Mouse (Mus musculus) liver, embryonic 12.5 days (tissue): Measurements from ENCODE around the gene Mipol1. TPM values are rescaled to one million over a fixed set of nuclear protein-coding genes. Genes with fewer than 3 reads are reported as not detected.
"Not testable (repeated sequence)": the region's sequence is repeated elsewhere in the genome, so short reads cannot be mapped to it uniquely, and the experiment has no call there.

Experiments
- ATAC-seq: fragments of 200-750 bp; cut with Nextera tagmentation; 2 replicates; pipeline ENCODE4 v1.8.0; 2017; ENCODE audit warnings: moderate number of reproducible peaks, mild to moderate bottlenecking, moderate library complexity
- H3K27ac ChIP-seq: fragments of 300-500 bp; sonication (generic); 2 replicates; pipeline ENCODE4 v1.5.1; 2016; ENCODE audit warnings: mild to moderate bottlenecking
- H3K27me3 ChIP-seq: fragments of 300-500 bp; sonication (generic); replicated peaks from 2 replicates; pipeline ENCODE4 v1.6.1; 2016; ENCODE audit warnings: mild to moderate bottlenecking, moderate library complexity
- H3K36me3 ChIP-seq: fragments of 300-500 bp; sonication (generic); 2 replicates; pipeline ENCODE4 v1.6.1; 2016; ENCODE audit warnings: mild to moderate bottlenecking, moderate library complexity
- H3K4me1 ChIP-seq: fragments of 300-500 bp; sonication (generic); 2 replicates; pipeline ENCODE4 v1.6.1; 2016
- H3K4me2 ChIP-seq: fragments of 300-500 bp; sonication (generic); 2 replicates; pipeline ENCODE4 v1.6.1; 2016; ENCODE audit warnings: mild to moderate bottlenecking, moderate library complexity
- H3K4me3 ChIP-seq: fragments of 300-500 bp; sonication (generic); 2 replicates; pipeline ENCODE4 v1.5.1; 2016; ENCODE audit warnings: mild to moderate bottlenecking, moderate library complexity
- H3K9ac ChIP-seq: fragments of 300-500 bp; sonication (generic); 2 replicates; pipeline ENCODE4 v1.6.1; 2016; ENCODE audit warnings: mild to moderate bottlenecking, moderate library complexity
- H3K9me3 ChIP-seq: fragments of 300-500 bp; sonication (generic); replicated peaks from 2 replicates; pipeline ENCODE4 v1.6.1; 2016; ENCODE audit warnings: mild to moderate bottlenecking, moderate library complexity
- WGBS: fragments of 180-500 bp; shearing (Covaris S2); methylation state at CpG from one replicate; pipeline ENCODE4 v1.1.7; 2016; ENCODE audit not compliant: insufficient replicate concordance; 5-methylcytosine and 5-hydroxymethylcytosine counted together
- polyA plus RNA-seq: library from polyadenylated mRNA; unstranded; fragments of >200 nt; fragmentation: Nextera tagmentation; extraction: Ambion mirVana; gene quantifications from 2 replicates; pipeline ENCODE4 v1.2.1, GENCODE M21; 2016

The Mipol1 gene
- polyA plus RNA-seq, 1 experiment from 2014 or later = 5.4 TPM

DNA sequence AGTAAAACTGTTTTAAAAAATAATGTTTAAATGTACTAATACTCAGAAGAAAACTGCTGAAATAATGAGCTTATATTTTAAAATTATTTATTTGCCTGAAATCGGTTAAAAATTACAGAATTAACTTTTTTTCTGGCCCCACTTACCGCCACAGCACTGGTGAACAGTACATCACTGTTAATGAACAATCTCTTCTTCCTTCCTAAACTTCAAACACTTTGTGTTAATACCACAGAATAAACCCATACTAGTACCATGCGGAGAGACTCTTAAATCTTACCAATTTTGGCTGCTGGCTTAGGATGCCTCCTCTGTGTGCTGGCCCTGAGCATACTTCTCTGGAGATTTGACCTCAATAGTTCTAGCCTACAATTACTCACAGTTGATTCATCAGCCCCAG, 28.3 kb upstream of the Mipol1 start:
- ATAC-seq = no peak
- no peak overlapping the region for H3K4me3 ChIP-seq
- no peaks in the 10 kb centered on the region for H3K36me3 ChIP-seq
- no peak overlapping the region for H3K9ac ChIP-seq
- 84% methylated on average over 3 of the region's 3 CpGs for WGBS
- no peak overlapping the region for H3K4me2 ChIP-seq
- no peak overlapping the region for H3K27ac ChIP-seq
- H3K4me1 ChIP-seq = peaks cover 22% of the 10 kb centered on the region
- H3K27me3 ChIP-seq = no peaks in the 10 kb centered on the region
- no peaks in the 10 kb centered on the region for H3K9me3 ChIP-seq

- no peak for ATAC-seq
- Histone ChIP-seq H3K27ac (no peak overlapping the region), H3K9me3 (no peaks in the 10 kb centered on the region), H3K9ac (no peak overlapping the region), H3K4me3 (no peak overlapping the region), H3K4me2 (no peak overlapping the region), H3K4me1 (peaks cover 9% of the 10 kb centered on the region), H3K36me3 (no peaks in the 10 kb centered on the region), H3K27me3 (no peaks in the 10 kb centered on the region)
- 70% methylated on average over 4 of the region's 4 CpGs for WGBS
Measured at GRCm38 (mm10) chr12:57204276-57204851, 25.9 kb upstream of the Mipol1 start.

DNA sequence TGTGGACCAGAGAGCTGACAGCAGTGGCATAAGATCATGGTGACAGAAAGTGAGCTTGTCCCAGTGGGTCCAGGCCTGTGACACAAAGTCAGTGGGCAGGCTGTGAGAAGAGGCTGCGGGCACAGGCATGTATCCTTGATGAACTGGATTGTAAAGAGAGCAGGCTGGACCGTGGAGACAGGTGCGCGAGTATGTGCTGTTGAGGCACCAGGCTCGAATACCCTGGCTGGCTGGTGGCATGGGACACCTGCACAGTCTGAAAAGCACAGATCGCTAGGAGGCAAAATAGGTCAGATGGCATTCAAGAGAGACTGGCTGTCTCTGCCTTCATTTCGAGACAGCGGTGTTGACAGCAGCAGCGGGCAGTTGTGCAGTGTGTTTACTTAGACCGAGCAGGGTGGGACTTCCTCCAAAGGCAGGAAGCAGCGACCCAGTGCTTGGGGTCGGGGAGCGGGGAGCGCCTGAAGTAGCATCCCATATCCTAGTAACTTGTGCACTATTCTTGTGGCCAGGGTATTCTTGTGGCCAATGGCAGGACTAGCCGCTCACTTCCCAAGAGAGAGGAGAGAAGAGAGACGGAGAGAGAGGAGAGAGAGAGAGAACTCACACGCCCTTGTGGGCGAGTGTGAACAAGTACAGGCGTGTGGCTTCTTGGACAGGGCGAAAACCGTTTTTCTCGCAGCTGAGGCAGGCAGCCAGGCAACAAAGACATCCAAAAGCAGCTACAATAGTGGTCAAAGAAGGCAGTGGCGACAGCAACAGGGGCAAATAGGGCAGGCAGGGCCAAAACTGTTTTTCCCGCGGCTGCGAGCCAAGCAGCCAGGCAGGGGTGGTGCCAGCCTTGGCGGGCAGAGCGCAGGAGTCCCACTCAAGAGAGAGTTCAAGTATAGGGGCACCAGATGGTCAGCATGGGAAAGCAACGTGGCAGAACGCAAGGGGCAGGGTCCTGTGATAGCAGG, 18.6 kb upstream of the Mipol1 start:
- Histone ChIP-seq H3K27me3 (no peaks in the 10 kb centered on the region), H3K9ac (peak overlapping the region; percentile 69), H3K4me1 (peaks cover 13% of the 10 kb centered on the region), H3K4me3 (peak overlapping the region; percentile 68), H3K27ac (peak overlapping the region; percentile 38), H3K9me3 (no peaks in the 10 kb centered on the region), H3K4me2 (peak overlapping the region; percentile 73), H3K36me3 (no peaks in the 10 kb centered on the region)
- peak; percentile 84 for ATAC-seq
- 8% methylated on average over 30 of the region's 30 CpGs for WGBS

DNA sequence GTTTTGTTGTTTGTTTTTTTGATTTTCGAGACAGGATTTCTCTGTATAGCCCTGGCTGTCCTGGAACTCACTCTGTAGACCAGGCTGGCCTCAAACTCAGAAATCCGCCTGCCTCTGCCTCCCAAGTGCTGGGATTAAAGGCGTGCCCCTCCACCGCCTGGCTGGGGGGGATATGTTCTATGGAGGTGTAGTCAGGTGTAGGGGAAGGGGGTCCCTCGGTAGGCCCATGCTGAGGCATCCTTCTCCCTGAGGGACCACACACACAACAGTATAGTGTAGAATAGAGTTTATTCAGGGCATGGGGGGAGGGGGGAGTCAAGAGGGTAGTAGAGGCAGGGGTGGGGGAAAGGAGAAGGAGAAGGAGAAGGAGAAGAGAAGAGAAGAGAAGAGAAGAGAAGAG, 17.8 kb upstream of the Mipol1 start:
- not testable (repeated sequence) for H3K27me3 ChIP-seq, H3K4me3 ChIP-seq, ATAC-seq, H3K9me3 ChIP-seq, H3K27ac ChIP-seq, H3K9ac ChIP-seq, H3K36me3 ChIP-seq, H3K4me2 ChIP-seq
- WGBS = 71% methylated on average over 5 of the region's 5 CpGs
- H3K4me1 ChIP-seq = peaks cover 13% of the 10 kb centered on the region

DNA sequence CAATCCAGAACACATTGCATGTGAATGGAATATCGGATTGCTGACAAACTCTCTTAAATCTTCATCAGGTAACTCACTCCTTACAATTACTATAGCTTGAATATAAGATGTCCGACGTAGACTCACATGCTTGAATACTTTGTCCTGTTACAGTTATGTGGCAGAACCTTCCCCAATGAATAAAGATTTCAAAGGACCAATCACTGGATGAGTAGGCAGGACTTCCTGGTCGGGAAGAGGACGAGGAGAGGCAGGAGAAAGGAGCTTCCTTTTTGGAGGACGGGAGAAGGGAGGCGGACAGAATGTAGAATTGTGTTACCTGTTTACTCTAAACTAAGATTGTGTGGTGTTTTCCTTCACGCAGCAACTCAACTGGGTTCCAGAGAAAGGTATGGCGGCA, 3.8 kb upstream of the Mipol1 start:
- WGBS = 73% methylated on average over 9 of the region's 9 CpGs
- no peak overlapping the region for H3K4me2 ChIP-seq

DNA sequence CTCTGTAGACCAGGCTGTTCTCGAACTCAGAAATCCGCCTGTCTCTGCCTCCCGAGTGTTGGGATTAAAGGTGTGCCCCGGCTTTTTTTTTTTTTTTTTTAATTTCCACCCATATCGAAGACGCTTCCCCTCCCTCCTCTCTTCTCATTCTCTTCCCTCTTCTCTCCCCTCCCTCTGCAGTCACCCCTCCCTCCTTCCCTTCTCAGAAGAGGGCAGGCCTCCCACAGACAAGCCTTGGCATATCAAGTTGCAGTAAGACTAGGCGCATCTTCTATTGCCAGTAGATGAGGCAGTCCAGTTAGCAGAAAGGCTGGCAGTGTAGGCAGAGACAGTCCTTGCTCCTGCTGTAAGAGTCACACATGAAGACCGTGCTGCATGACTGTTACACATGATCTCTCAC, 2.5 kb upstream of the Mipol1 start:
- H3K4me3 ChIP-seq = no peak overlapping the region
- H3K27me3 ChIP-seq = no peaks in the 10 kb centered on the region
- no peaks in the 10 kb centered on the region for H3K36me3 ChIP-seq
- no peak overlapping the region for H3K9ac ChIP-seq
- no peak overlapping the region for H3K27ac ChIP-seq
- peaks cover 24% of the 10 kb centered on the region for H3K4me1 ChIP-seq
- 80% methylated on average over 4 of the region's 8 CpGs for WGBS
- H3K9me3 ChIP-seq = no peaks in the 10 kb centered on the region
- no peak overlapping the region for H3K4me2 ChIP-seq
- ATAC-seq = no peak

More for the DNA sequence above, 3.8 kb upstream of the Mipol1 start:
- peaks cover 16% of the 10 kb centered on the region for H3K4me1 ChIP-seq
- no peak overlapping the region for H3K9ac ChIP-seq
- H3K36me3 ChIP-seq = no peaks in the 10 kb centered on the region
- no peaks in the 10 kb centered on the region for H3K9me3 ChIP-seq
- H3K4me3 ChIP-seq = no peak overlapping the region
- no peaks in the 10 kb centered on the region for H3K27me3 ChIP-seq
- H3K27ac ChIP-seq = no peak overlapping the region
- ATAC-seq = no peak

- H3K4me1 ChIP-seq = peaks cover 31% of the 10 kb centered on the region
- H3K4me3 ChIP-seq = peak overlapping the region; percentile 86
- H3K4me2 ChIP-seq = peak overlapping the region; percentile 88
- WGBS = 20% methylated on average over 4 of the region's 4 CpGs
- H3K9ac ChIP-seq = peak overlapping the region; percentile 92
- H3K9me3 ChIP-seq = no peaks in the 10 kb centered on the region
- H3K36me3 ChIP-seq = peaks cover 3% of the 10 kb centered on the region
- no peaks in the 10 kb centered on the region for H3K27me3 ChIP-seq
- peak overlapping the region; percentile 96 for H3K27ac ChIP-seq
- ATAC-seq = peak; percentile 48
Measured at GRCm38 (mm10) chr12:57229703-57230102, 524 bp upstream of the Mipol1 start.

DNA sequence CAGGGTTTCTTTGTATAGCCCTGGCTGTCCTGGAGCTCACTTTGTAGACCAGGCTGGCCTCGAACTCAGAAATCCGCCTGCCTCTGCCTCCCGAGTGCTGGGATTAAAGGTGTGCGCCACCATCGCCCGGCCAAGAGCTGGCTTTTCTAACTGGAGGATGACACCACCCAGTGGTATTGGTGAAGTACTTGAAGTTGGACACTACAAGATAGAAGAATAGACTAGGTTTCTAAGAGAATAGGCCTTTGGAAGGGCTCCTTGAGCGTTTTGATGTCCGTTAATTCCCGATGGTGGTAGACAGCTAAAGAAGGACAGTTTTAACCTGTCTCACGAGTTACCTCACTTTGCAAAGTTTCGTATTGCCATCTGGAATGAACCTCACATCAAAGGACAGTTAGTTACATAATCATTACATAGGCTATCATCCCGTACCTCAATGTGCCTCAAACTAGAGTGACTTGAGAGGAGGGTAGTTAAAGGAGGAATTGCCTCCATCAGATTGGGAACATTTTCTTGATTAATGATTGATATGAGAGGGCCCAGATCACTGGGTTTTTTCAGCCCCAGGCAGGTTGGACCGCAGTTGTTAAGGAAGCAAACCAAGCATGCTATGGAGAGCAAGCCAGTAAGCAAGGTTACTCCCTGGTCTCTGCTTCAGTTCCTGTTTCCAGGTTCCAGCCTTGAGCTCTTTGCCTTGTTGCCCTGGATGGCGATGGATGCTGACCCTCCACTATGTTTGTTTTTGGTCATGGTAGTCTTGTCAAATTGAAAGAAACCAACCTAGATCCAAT, 1.1 kb downstream of the Mipol1 start:
- ATAC-seq = peak; percentile 43
- no peaks in the 10 kb centered on the region for H3K9me3 ChIP-seq
- peak overlapping the region; percentile 86 for H3K4me3 ChIP-seq
- peaks cover 14% of the 10 kb centered on the region for H3K36me3 ChIP-seq
- H3K4me2 ChIP-seq = peak overlapping the region; percentile 88
- H3K9ac ChIP-seq = peak overlapping the region; percentile 92
- H3K27ac ChIP-seq = peak overlapping the region; percentile 96
- 27% methylated on average over 14 of the region's 14 CpGs for WGBS
- H3K27me3 ChIP-seq = no peaks in the 10 kb centered on the region
- peaks cover 33% of the 10 kb centered on the region for H3K4me1 ChIP-seq

DNA sequence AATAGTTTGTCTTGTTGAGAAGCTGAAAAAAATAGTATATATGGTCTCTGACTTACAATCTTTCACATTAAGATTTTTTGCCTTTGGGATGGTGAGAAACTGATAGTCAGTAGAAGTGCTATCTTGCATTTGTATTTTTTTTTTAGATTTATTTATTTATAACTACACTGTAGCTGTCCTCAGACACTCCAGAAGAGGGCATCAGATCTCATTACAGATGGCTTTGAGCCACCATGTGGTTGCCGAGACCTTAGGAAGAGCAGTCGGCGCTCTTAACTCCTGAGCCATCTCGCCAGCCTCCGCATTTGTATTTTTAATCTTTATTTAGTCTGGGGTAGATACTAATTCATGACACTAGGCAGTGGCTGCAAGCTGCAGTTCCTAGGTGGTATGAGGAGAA, 3.2 kb downstream of the Mipol1 start:
- no peak for ATAC-seq
- peaks cover 28% of the 10 kb centered on the region for H3K36me3 ChIP-seq

DNA sequence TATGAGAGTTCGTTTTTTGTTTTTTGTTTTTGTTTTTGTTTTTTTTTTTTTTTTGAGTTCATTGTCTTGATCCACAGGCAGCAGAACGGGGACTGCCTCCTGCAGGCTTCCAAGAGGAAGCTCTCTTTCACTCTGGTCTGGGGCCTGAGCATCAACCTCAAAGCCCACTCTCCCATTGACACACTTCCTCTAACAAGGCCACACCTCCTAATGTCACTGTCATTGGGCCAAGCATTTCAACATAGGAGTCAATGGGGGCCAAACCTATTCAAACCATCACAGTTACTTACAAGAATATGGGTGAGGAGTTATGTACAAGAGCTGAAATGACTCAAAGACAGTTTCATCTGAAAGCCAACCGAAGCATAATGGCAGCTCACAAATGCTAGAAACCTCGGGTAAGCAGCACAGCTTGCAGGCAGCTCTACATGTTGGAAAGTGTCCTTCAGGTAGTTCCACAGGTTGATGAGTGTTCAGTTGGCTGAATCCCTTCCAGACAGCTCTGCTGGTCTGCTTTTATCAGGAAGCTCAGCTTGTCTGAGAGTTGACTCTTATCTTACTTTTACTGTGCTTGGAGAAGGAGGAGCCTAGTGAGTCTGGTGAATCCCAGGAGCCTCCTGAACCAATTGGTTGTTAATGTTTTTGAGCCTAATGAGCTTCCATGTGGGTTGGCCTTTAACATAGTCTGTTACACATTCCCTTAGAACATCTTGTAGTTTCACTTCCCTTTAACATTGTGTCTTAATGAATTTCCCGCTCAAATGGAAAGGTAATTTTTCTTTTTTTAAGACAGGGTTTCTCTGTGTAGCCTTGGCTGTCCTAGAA, 13.7 kb downstream of the Mipol1 start:
- H3K4me3 ChIP-seq = no peak overlapping the region
- H3K9me3 ChIP-seq = no peaks in the 10 kb centered on the region
- 76% methylated on average over 5 of the region's 5 CpGs for WGBS
- H3K27ac ChIP-seq = no peak overlapping the region
- no peak overlapping the region for H3K9ac ChIP-seq
- peaks cover 11% of the 10 kb centered on the region for H3K4me1 ChIP-seq
- H3K36me3 ChIP-seq = peaks cover 39% of the 10 kb centered on the region
- no peak overlapping the region for H3K4me2 ChIP-seq
- peak; percentile 74 for ATAC-seq
- H3K27me3 ChIP-seq = no peaks in the 10 kb centered on the region

More for the DNA sequence above, 3.2 kb downstream of the Mipol1 start:
- Histone ChIP-seq H3K9ac (no peak overlapping the region), H3K27ac (no peak overlapping the region), H3K9me3 (no peaks in the 10 kb centered on the region), H3K27me3 (no peaks in the 10 kb centered on the region), H3K4me2 (peak overlapping the region; percentile 46), H3K4me3 (no peak overlapping the region), H3K4me1 (peaks cover 36% of the 10 kb centered on the region)
- 46% methylated on average over 5 of the region's 5 CpGs for WGBS

DNA sequence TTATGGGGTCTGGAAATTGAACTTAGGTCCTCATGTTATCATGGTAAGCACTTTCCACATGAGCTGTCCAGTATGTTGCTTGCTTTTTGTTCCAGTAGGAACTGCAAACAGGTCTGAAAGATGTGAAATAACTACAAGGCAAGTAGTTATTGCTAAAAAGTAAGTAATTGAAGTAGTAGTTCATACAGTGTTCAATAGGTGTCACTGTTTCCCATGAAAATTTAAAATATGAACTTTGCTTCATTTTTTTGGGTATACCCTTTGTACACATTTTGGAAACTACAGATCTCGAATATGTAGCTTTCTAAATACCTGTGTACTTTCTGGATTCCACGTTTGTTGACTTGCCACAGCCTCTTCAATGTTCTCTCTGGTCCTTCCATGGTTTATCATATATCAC, 28.3 kb downstream of the Mipol1 start:
- Histone ChIP-seq H3K27ac (no peak overlapping the region), H3K9ac (no peak overlapping the region), H3K4me2 (no peak overlapping the region), H3K4me3 (no peak overlapping the region), H3K36me3 (no peaks in the 10 kb centered on the region), H3K27me3 (no peaks in the 10 kb centered on the region), H3K4me1 (no peaks in the 10 kb centered on the region), H3K9me3 (no peaks in the 10 kb centered on the region)
- whole genome bisulfite sequencing = 32% methylated on average over 2 of the region's 2 CpGs
- no peak for ATAC-seq
